Mouse (Mus musculus): ENCODE measurements around the gene Usp37. TPM values are rescaled to one million over a fixed set of nuclear protein-coding genes. Genes with fewer than 3 reads are reported as not detected.
A peak's percentile ranks its signal among the peaks of the same experiment; 100 is the strongest.

Gene Usp37
- polyA plus RNA-seq, 1 experiment from 2014 or later = 20.9 TPM

- Histone ChIP-seq H3K9ac (ENCODE audit: low read depth, low read length) (peak within 1 kb of the TSS; percentile 89), H3K27me3 (replicated peaks; ENCODE audit: control insufficient read depth, insufficient read depth, low read length) (no peaks in the 10 kb centered on the region), H3K4me2 (ENCODE audit: low read depth, low read length) (peak within 1 kb of the TSS; percentile 89), H3K27ac (ENCODE audit: low read length) (peak within 1 kb of the TSS; percentile 81), H3K36me3 (ENCODE audit: control insufficient read depth, insufficient read depth, low read length) (no peaks in the 10 kb centered on the region), H3K4me3 (ENCODE audit: low read length) (peak within 1 kb of the TSS; percentile 69), H3K9me3 (ENCODE audit: control insufficient read depth, low read length) (no peaks in the 10 kb centered on the region), H3K4me1 (ENCODE audit: control insufficient read depth, insufficient read depth, low read length) (peaks cover 9% of the 10 kb centered on the region)
- peak; percentile 99 for ATAC-seq
- under 1% methylated on average over 64 of the region's 64 CpGs for whole genome bisulfite sequencing
Measured at GRCm38 (mm10) chr1:74505721-74506464, 38.2 kb downstream of the Usp37 start, which contains the start of gene Cnot9. Cnot9 (plus strand) TSS chr1:74506058.

DNA sequence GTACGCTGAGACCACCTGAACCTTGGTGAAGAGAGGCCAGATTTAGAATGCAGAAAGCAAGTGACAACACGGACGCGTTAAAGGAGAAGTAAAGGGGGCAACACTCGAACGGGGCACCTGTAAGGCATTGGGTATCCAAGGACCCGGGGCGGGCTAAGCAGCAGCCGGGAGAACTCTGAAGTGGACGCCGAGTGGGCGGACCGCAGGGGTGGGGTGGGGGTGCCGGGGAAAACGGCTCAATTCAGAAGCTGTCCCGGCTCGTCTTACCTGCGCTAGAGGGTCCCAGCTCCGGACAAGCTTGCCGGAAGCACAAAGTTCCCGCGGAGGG, 38.7 kb downstream of the Usp37 start:
- peak overlapping the region; percentile 82 for H3K9ac ChIP-seq (ENCODE audit: low read depth, low read length)
- peak overlapping the region; percentile 69 for H3K4me3 ChIP-seq (ENCODE audit: low read length)
- under 1% methylated on average over 22 of the region's 22 CpGs for WGBS
- no peaks in the 10 kb centered on the region for H3K27me3 ChIP-seq (replicated peaks; ENCODE audit: control insufficient read depth, insufficient read depth, low read length)
- peak overlapping the region; percentile 63 for H3K27ac ChIP-seq (ENCODE audit: low read length)
- H3K4me1 ChIP-seq (ENCODE audit: control insufficient read depth, insufficient read depth, low read length) = peaks cover 9% of the 10 kb centered on the region
- no peaks in the 10 kb centered on the region for H3K9me3 ChIP-seq (ENCODE audit: control insufficient read depth, low read length)
- H3K4me2 ChIP-seq (ENCODE audit: low read depth, low read length) = peak overlapping the region; percentile 81
- no peaks in the 10 kb centered on the region for H3K36me3 ChIP-seq (ENCODE audit: control insufficient read depth, insufficient read depth, low read length)
- peak; percentile 71 for ATAC-seq

DNA sequence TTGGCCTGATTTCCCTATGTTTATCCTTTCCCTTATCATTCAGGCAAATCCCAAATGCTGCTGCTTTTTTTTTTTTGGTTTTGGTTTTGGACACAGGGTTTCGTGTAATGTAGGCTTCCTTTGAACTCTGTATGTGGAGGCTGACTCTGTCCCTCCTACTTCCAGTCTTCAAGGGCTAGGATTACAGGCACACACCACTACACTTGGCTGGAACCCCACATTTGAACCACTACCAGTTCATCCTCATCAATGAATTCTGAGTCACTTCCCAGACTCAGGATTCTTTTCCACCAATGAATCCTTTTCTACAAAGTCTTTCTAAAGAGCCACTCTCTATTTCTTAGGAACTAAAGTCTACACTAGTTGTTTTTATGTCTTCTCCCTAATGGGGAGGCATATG, 43.0 kb downstream of the Usp37 start:
- no peak overlapping the region for H3K9ac ChIP-seq (ENCODE audit: low read depth, low read length)
- H3K27ac ChIP-seq (ENCODE audit: low read length) = no peak overlapping the region
- H3K9me3 ChIP-seq (ENCODE audit: control insufficient read depth, low read length) = no peaks in the 10 kb centered on the region
- no peaks in the 10 kb centered on the region; the same call in 1 of the 2 replicates for H3K4me1 ChIP-seq (ENCODE audit: control insufficient read depth, insufficient read depth, low read length)
- no peak overlapping the region for H3K4me2 ChIP-seq (ENCODE audit: low read depth, low read length)
- no peak for ATAC-seq
- H3K4me3 ChIP-seq (ENCODE audit: low read length) = no peak overlapping the region
- WGBS = 84% methylated on average over 1 of the region's 1 CpGs
- H3K27me3 ChIP-seq (replicated peaks; ENCODE audit: control insufficient read depth, insufficient read depth, low read length) = no peaks in the 10 kb centered on the region
- H3K36me3 ChIP-seq (ENCODE audit: control insufficient read depth, insufficient read depth, low read length) = no peaks in the 10 kb centered on the region

GRCm38 (mm10) chr1:74485792-74486191, 58.3 kb downstream of the Usp37 start:
- H3K4me3 ChIP-seq (ENCODE audit: low read length) = no peak overlapping the region
- no peaks in the 10 kb centered on the region for H3K27me3 ChIP-seq (replicated peaks; ENCODE audit: control insufficient read depth, insufficient read depth, low read length)
- 97% methylated on average over 5 of the region's 5 CpGs for WGBS
- no peak overlapping the region for H3K27ac ChIP-seq (ENCODE audit: low read length)
- no peak for ATAC-seq
- H3K9me3 ChIP-seq (ENCODE audit: control insufficient read depth, low read length) = no peaks in the 10 kb centered on the region
- no peak overlapping the region for H3K4me2 ChIP-seq (ENCODE audit: low read depth, low read length)
- no peaks in the 10 kb centered on the region for H3K4me1 ChIP-seq (ENCODE audit: control insufficient read depth, insufficient read depth, low read length)
- peaks cover 4% of the 10 kb centered on the region; the same call in 1 of the 2 replicates for H3K36me3 ChIP-seq (ENCODE audit: control insufficient read depth, insufficient read depth, low read length)
- no peak overlapping the region for H3K9ac ChIP-seq (ENCODE audit: low read depth, low read length)

DNA sequence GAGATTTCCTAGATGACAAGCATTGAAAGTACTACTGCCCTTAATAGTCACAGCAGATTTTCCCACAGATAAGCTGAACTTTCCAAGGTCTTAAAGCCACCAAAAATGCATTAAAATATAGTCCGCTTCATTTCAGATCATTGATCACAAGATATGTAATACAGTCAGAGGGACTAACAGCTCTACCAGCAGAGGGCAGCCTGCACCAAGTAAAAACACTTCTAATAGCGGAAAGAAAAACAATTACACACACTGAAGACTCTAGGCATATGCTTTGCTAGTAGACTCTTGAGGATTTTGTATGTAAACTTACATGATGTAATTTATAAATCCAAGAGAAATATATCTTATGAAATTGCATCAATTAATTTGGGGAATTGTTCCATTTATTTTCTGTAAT, 83.8 kb downstream of the Usp37 start:
- H3K27me3 ChIP-seq (replicated peaks; ENCODE audit: control insufficient read depth, insufficient read depth, low read length) = no peaks in the 10 kb centered on the region

GRCm38 (mm10) chr1:74452611-74453045, 91.5 kb downstream of the Usp37 start:
- H3K27me3 ChIP-seq (replicated peaks; ENCODE audit: control insufficient read depth, insufficient read depth, low read length) = no peaks in the 10 kb centered on the region
- peak; percentile 94 for ATAC-seq
- WGBS = 27% methylated on average over 4 of the region's 4 CpGs
- no peak overlapping the region for H3K9ac ChIP-seq (ENCODE audit: low read depth, low read length)
- no peaks in the 10 kb centered on the region for H3K9me3 ChIP-seq (ENCODE audit: control insufficient read depth, low read length)
- peak overlapping the region; percentile 78 for H3K27ac ChIP-seq (ENCODE audit: low read length)
- H3K4me1 ChIP-seq (ENCODE audit: control insufficient read depth, insufficient read depth, low read length) = no peaks in the 10 kb centered on the region
- no peak overlapping the region for H3K4me2 ChIP-seq (ENCODE audit: low read depth, low read length)
- H3K36me3 ChIP-seq (ENCODE audit: control insufficient read depth, insufficient read depth, low read length) = 0 out of 2 replicates have a peak, but pooled peaks cover 3% of the 10 kb centered on the region
- H3K4me3 ChIP-seq (ENCODE audit: low read length) = no peak overlapping the region

More for the DNA sequence above, 83.8 kb downstream of the Usp37 start:
- no peak overlapping the region for H3K27ac ChIP-seq (ENCODE audit: low read length)
- no peaks in the 10 kb centered on the region for H3K9me3 ChIP-seq (ENCODE audit: control insufficient read depth, low read length)
- no peak overlapping the region for H3K4me2 ChIP-seq (ENCODE audit: low read depth, low read length)
- H3K9ac ChIP-seq (ENCODE audit: low read depth, low read length) = no peak overlapping the region
- ATAC-seq = no peak
- WGBS = 70% methylated on average over 2 of the region's 2 CpGs
- H3K4me1 ChIP-seq (ENCODE audit: control insufficient read depth, insufficient read depth, low read length) = no peaks in the 10 kb centered on the region
- no peaks in the 10 kb centered on the region for H3K36me3 ChIP-seq (ENCODE audit: control insufficient read depth, insufficient read depth, low read length)
- no peak overlapping the region for H3K4me3 ChIP-seq (ENCODE audit: low read length)

DNA sequence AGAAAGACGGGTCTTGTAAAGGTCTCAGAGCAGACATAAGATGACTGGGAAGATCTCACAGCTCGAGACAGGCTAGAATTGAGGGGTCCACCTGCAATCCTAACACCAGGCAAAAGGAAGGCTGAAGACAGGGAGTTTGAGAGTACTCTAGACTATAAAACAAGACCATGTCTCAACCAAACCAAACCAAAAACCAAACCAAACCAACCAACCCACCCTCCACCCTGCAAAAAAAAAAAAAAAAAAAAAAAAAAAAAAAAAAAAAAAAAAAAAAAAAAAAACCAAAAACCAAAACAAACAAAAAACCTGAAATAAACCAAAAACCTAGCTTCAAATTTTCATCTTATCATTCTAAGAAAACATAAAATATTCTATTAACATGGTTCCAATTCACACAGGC, 99.5 kb downstream of the Usp37 start:
- no peak for ATAC-seq
- Histone ChIP-seq H3K4me3 (ENCODE audit: low read length) (no peak overlapping the region), H3K27ac (ENCODE audit: low read length) (no peak overlapping the region), H3K36me3 (ENCODE audit: control insufficient read depth, insufficient read depth, low read length) (peaks cover 6% of the 10 kb centered on the region; the same call in 1 of the 2 replicates), H3K9me3 (ENCODE audit: control insufficient read depth, low read length) (no peaks in the 10 kb centered on the region), H3K27me3 (replicated peaks; ENCODE audit: control insufficient read depth, insufficient read depth, low read length) (no peaks in the 10 kb centered on the region), H3K9ac (ENCODE audit: low read depth, low read length) (no peak overlapping the region), H3K4me2 (ENCODE audit: low read depth, low read length) (no peak overlapping the region), H3K4me1 (ENCODE audit: control insufficient read depth, insufficient read depth, low read length) (no peaks in the 10 kb centered on the region)
- WGBS = 96% methylated on average over 2 of the region's 2 CpGs

DNA sequence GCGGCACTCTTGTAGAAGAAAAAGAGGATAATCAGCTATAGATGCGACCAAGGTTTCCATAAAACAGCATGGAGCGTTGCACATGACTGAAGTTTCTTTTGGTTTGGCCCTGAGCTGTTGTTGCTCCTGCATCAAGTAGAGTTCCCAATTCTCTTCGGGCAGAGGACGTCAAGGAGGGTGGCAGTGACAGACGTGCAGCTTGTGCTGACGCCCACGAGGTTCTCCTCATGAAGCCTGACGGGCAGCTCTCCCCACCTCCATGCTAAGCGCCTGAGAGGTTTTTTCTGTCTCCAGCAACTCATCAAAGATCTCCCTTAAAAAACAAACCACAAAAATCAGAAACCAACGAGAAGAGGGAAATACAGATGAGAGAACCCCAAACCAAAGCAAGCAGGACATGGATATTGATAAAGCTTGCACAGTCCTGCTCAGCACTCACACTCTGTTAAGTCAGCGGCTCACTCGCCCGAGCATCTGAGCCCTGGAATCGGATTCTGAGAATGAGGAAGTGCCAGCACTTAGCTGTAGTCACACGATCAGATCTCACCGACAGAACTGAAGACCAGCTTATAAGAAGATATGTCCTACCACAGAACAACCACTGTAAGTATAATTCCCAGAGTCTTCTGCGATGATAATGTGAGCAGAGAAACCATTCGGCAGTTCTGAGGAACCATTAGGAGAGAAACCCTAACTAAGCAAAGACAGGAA, 104.8 kb downstream of the Usp37 start:
- 87% methylated on average over 19 of the region's 19 CpGs for WGBS
- Histone ChIP-seq H3K4me2 (ENCODE audit: low read depth, low read length) (no peak overlapping the region), H3K4me1 (ENCODE audit: control insufficient read depth, insufficient read depth, low read length) (peaks cover 6% of the 10 kb centered on the region), H3K9ac (ENCODE audit: low read depth, low read length) (no peak overlapping the region), H3K4me3 (ENCODE audit: low read length) (no peak overlapping the region), H3K36me3 (ENCODE audit: control insufficient read depth, insufficient read depth, low read length) (peaks cover 8% of the 10 kb centered on the region), H3K27me3 (replicated peaks; ENCODE audit: control insufficient read depth, insufficient read depth, low read length) (no peaks in the 10 kb centered on the region), H3K9me3 (ENCODE audit: control insufficient read depth, low read length) (no peaks in the 10 kb centered on the region), H3K27ac (ENCODE audit: low read length) (no peak overlapping the region)
- ATAC-seq = no peak

DNA sequence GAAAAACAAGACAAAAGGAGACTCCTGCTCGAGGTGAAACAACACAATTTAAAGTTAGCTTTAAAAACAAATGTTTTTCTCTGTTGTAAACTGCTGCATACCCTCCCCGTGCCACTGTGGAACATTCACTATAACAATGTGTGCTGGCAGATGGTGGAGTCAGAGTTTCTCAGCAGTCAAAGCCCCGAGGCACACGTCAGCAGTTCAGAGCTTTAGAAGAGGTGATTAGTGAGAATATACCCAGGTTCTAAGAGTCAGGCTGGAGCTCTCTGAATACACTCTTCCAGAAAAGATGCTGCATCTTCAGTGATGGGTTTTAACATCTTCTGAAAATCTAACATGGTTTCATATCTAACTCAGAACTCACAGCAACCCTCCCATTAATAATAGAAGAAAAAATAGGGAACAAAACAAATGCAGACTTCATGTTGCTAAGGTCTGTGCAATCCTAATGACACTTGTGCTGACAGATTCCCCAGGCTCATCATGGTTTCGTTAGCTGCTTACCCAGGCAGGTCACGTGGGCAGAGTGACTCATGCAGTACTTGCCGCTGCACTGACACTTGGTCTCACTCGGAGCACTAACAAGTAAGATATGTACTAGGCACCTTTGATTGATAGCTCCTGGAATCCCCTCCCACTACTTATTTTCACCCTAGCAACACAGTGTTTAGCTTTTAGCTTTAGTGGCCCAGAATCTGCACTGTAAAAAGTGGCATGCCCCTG, 106.2 kb downstream of the Usp37 start:
- no peaks in the 10 kb centered on the region for H3K9me3 ChIP-seq (ENCODE audit: control insufficient read depth, low read length)
- H3K36me3 ChIP-seq (ENCODE audit: control insufficient read depth, insufficient read depth, low read length) = peaks cover 8% of the 10 kb centered on the region
- H3K4me2 ChIP-seq (ENCODE audit: low read depth, low read length) = no peak overlapping the region
- no peak overlapping the region for H3K9ac ChIP-seq (ENCODE audit: low read depth, low read length)
- 59% methylated on average over 8 of the region's 8 CpGs for WGBS
- H3K4me3 ChIP-seq (ENCODE audit: low read length) = no peak overlapping the region
- H3K4me1 ChIP-seq (ENCODE audit: control insufficient read depth, insufficient read depth, low read length) = peaks cover 11% of the 10 kb centered on the region
- ATAC-seq = peak; percentile 56
- H3K27ac ChIP-seq (ENCODE audit: low read length) = no peak overlapping the region
- no peaks in the 10 kb centered on the region for H3K27me3 ChIP-seq (replicated peaks; ENCODE audit: control insufficient read depth, insufficient read depth, low read length)

All from intestine, embryonic 16.5 days (tissue).